Comparison of ENCODE assay signal across 13 mouse cellular contexts in genomic region chr6:101351100-101351499, GRCm38 (mm10). TPM values are rescaled to one million over a fixed set of nuclear protein-coding genes. Genes with fewer than 3 reads are reported as not detected.
DNase-seq lines count a peak whose midpoint lies in the region; ATAC-seq and TF ChIP-seq lines count a peak whose summit lies in the region.
"Had no signal": no experiment of that assay in that cellular context is flagged by ENCODE, and none has a peak within 500 bp of the region (broad histone marks: within the 10 kb centered on the region; RNA-seq: fewer than 3 reads in every experiment).

No protein-coding gene starts in this region.

- H3K36me3 ChIP-seq in liver, adult 2 months (ENCODE audit: control insufficient read depth, insufficient read depth, low read length) = no peaks in the 10 kb centered on the region
- H3K36me3 ChIP-seq in liver, embryonic 11.5 days (ENCODE audit: control insufficient read depth, insufficient read depth, low read length) = no peaks in the 10 kb centered on the region
- H3K36me3 ChIP-seq in heart, postnatal 0 days (replicated peaks; ENCODE audit: control insufficient read depth, insufficient read depth, low read length) = peaks cover 4% of the 10 kb centered on the region; the same call in 1 of the 2 replicates
- no peaks in the 10 kb centered on the region for H3K36me3 ChIP-seq in hindbrain, embryonic 13.5 days
- H3K36me3 ChIP-seq in thymus, adult 2 months (ENCODE audit: control insufficient read depth, insufficient read depth, low read length) = no peaks in the 10 kb centered on the region
- H3K36me3 ChIP-seq: liver, embryonic 15.5 days had no signal

- no peaks in the 10 kb centered on the region for H3K27me3 ChIP-seq in liver, adult 2 months (ENCODE audit: control insufficient read depth, insufficient read depth, low read length)
- no peaks in the 10 kb centered on the region for H3K27me3 ChIP-seq in liver, embryonic 11.5 days (replicated peaks; ENCODE audit: control insufficient read depth, insufficient read depth, low read length)
- no peaks in the 10 kb centered on the region for H3K27me3 ChIP-seq in heart, postnatal 0 days (ENCODE audit: control insufficient read depth, insufficient read depth, low read length)
- no peaks in the 10 kb centered on the region for H3K27me3 ChIP-seq in hindbrain, embryonic 13.5 days
- no peaks in the 10 kb centered on the region for H3K27me3 ChIP-seq in thymus, adult 2 months (ENCODE audit: control insufficient read depth, insufficient read depth, low read length)
- H3K27me3 ChIP-seq: liver, embryonic 15.5 days; megakaryocyte, embryonic 14.5 days had no signal

- no peaks in the 10 kb centered on the region for H3K9me3 ChIP-seq in liver, embryonic 11.5 days (ENCODE audit: control insufficient read depth, low read length)
- no peaks in the 10 kb centered on the region for H3K9me3 ChIP-seq in heart, postnatal 0 days (replicated peaks; ENCODE audit: control insufficient read depth, low read length)
- H3K9me3 ChIP-seq in hindbrain, embryonic 13.5 days = no peaks in the 10 kb centered on the region
- H3K9me3 ChIP-seq: liver, embryonic 15.5 days; megakaryocyte, embryonic 14.5 days had no signal

- TF ChIP-seq EP300 in heart, postnatal 0 days (IDR thresholded peaks at IDR 0.05; ENCODE audit: low read depth) = no peak

- TF ChIP-seq POLR2A in liver, adult 2 months (IDR thresholded peaks at IDR 0.05; ENCODE audit: extremely low read depth, insufficient read depth, low read length) = no peak
- no peak for TF ChIP-seq POLR2A in embryonic fibroblast, embryonic 13.5 days (IDR thresholded peaks at IDR 0.05; ENCODE audit: low read depth, low read length)
- no peak for TF ChIP-seq POLR2A in thymus, adult 2 months (IDR thresholded peaks at IDR 0.05; ENCODE audit: control insufficient read depth, extremely low read depth, insufficient read depth, low read length, poor library complexity)

- no peak overlapping the region for H3K4me2 ChIP-seq in liver, embryonic 11.5 days
- H3K4me2 ChIP-seq in heart, postnatal 0 days (ENCODE audit: low read depth, low read length) = no peak overlapping the region
- H3K4me2 ChIP-seq in hindbrain, embryonic 13.5 days = no peak overlapping the region
- H3K4me2 ChIP-seq: liver, embryonic 15.5 days had no signal

- no peak overlapping the region for H3K27ac ChIP-seq in liver, adult 2 months (replicated peaks; ENCODE audit: insufficient read depth, low read depth, low read length)
- H3K27ac ChIP-seq in liver, embryonic 11.5 days (ENCODE audit: low read depth, low read length) = no peak overlapping the region
- H3K27ac ChIP-seq in embryonic fibroblast, embryonic 13.5 days (ENCODE audit: insufficient read depth, low read length) = peak overlapping the region; percentile 48; the same call in 1 of the 2 replicates
- H3K27ac ChIP-seq in heart, postnatal 0 days (ENCODE audit: low read depth) = peak overlapping the region; percentile 87
- no peak overlapping the region for H3K27ac ChIP-seq in hindbrain, embryonic 13.5 days
- H3K27ac ChIP-seq in thymus, adult 2 months (ENCODE audit: control insufficient read depth, insufficient read depth, low read length) = no peak overlapping the region
- H3K27ac ChIP-seq: kidney, postnatal 0 days; liver, embryonic 15.5 days had no signal

- no peak overlapping the region for H3K9ac ChIP-seq in liver, adult 2 months (ENCODE audit: low read depth, low read length)
- H3K9ac ChIP-seq in liver, embryonic 11.5 days (ENCODE audit: low read depth, low read length) = no peak overlapping the region
- no peak overlapping the region for H3K9ac ChIP-seq in heart, postnatal 0 days (replicated peaks; ENCODE audit: low read depth, low read length)
- H3K9ac ChIP-seq in hindbrain, embryonic 13.5 days = no peak overlapping the region
- H3K9ac ChIP-seq: liver, embryonic 15.5 days had no signal

- peak; percentile 87 for DNase-seq in liver, adult 2 months (ENCODE audit: extremely low read depth, low read depth, low spot score)
- DNase-seq in liver, embryonic 11.5 days (ENCODE audit: low spot score) = no peak
- peak; percentile 33 to 52 for DNase-seq in heart, adult 9 months (ENCODE audit: low spot score in 2 of 2)
- DNase-seq in heart, postnatal 0 days (ENCODE audit: low spot score) = peak; percentile 84
- DNase-seq in thymus, adult 2 months = no peak
- DNase-seq: adrenal gland, postnatal 36 days; cerebellum, adult 9-11 months had no signal

- no peak for TF ChIP-seq CTCF in liver, adult 2 months (IDR thresholded peaks at IDR 0.05; ENCODE audit: low read depth, low read length)
- TF ChIP-seq CTCF in embryonic fibroblast, embryonic 13.5 days (IDR thresholded peaks at IDR 0.05; ENCODE audit: borderline replicate concordance, insufficient read depth, low read length) = no peak
- TF ChIP-seq CTCF in heart, postnatal 0 days (IDR thresholded peaks at IDR 0.05; ENCODE audit: low read depth) = no peak
- TF ChIP-seq CTCF in thymus, adult 2 months (IDR thresholded peaks at IDR 0.05; ENCODE audit: borderline replicate concordance, control insufficient read depth, extremely low read depth, insufficient read depth, low read length, poor library complexity) = no peak

- no peak for ATAC-seq in liver, embryonic 11.5 days (replicated peaks; ENCODE audit: low FRiP score)
- ATAC-seq in heart, postnatal 0 days (ENCODE audit: insufficient read depth, low read depth) = peak; percentile 78
- ATAC-seq in hindbrain, embryonic 13.5 days (ENCODE audit: low FRiP score) = no peak
- ATAC-seq: intestine, postnatal 0 days had no signal

- H3K79me2 ChIP-seq in liver, adult 2 months (ENCODE audit: control insufficient read depth, insufficient read depth, low read length) = no peaks in the 10 kb centered on the region; the same call in 1 of the 2 replicates

- H3K4me1 ChIP-seq in liver, adult 2 months (ENCODE audit: control insufficient read depth, insufficient read depth, low read length) = peaks cover 2% of the 10 kb centered on the region; the same call in 1 of the 2 replicates
- no peaks in the 10 kb centered on the region for H3K4me1 ChIP-seq in liver, embryonic 11.5 days (replicated peaks; ENCODE audit: control insufficient read depth, insufficient read depth, low read length)
- H3K4me1 ChIP-seq in embryonic fibroblast, embryonic 13.5 days (ENCODE audit: control insufficient read depth, insufficient read depth, low read length) = peaks cover 20% of the 10 kb centered on the region
- H3K4me1 ChIP-seq in heart, postnatal 0 days (ENCODE audit: control insufficient read depth, insufficient read depth) = peaks cover 49% of the 10 kb centered on the region
- peaks cover 26% of the 10 kb centered on the region for H3K4me1 ChIP-seq in hindbrain, embryonic 13.5 days (replicated peaks)
- H3K4me1 ChIP-seq in thymus, adult 2 months (replicated peaks; ENCODE audit: control insufficient read depth, insufficient read depth, low read length) = no peaks in the 10 kb centered on the region
- H3K4me1 ChIP-seq: liver, embryonic 15.5 days; megakaryocyte, embryonic 14.5 days had no signal

- WGBS in liver, adult 2 months = 19% methylated on average over 1 of the region's 1 CpGs
- 82% methylated on average over 1 of the region's 1 CpGs for WGBS in liver, embryonic 11.5 days
- WGBS in heart, postnatal 0 days = 33% methylated on average over 1 of the region's 1 CpGs
- 90% methylated on average over 1 of the region's 1 CpGs for WGBS in hindbrain, embryonic 13.5 days
- 95% methylated on average over 1 of the region's 1 CpGs for WGBS in thymus, adult 2 months

- H3K4me3 ChIP-seq in liver, adult 2 months (ENCODE audit: insufficient read depth, low read depth, low read length) = no peak overlapping the region
- H3K4me3 ChIP-seq in liver, embryonic 11.5 days (ENCODE audit: low read depth, low read length) = no peak overlapping the region
- no peak overlapping the region for H3K4me3 ChIP-seq in embryonic fibroblast, embryonic 13.5 days (ENCODE audit: insufficient read depth, low read length)
- H3K4me3 ChIP-seq in heart, postnatal 0 days (ENCODE audit: low read depth, low read length) = no peak overlapping the region
- H3K4me3 ChIP-seq in hindbrain, embryonic 13.5 days = no peak overlapping the region
- no peak overlapping the region for H3K4me3 ChIP-seq in thymus, adult 2 months (ENCODE audit: control insufficient read depth, insufficient read depth, low read length)
- H3K4me3 ChIP-seq: liver, embryonic 15.5 days; megakaryocyte, embryonic 14.5 days had no signal

RNA-seq across cellular contexts. Expression of gene Pdzrn3, which starts 26.6 kb away (rescaled TPM):
- total RNA-seq in liver, adult 2 months (2014; rRNA removed) = 1.5 and 2.9 TPM in 2 replicates
- 3.2 TPM in 2 replicates for polyA plus RNA-seq in liver, adult 2 months (2012; rRNA removed)
- 2.6 and 4.8 TPM in 2 replicates for polyA plus RNA-seq in liver, embryonic 11.5 days (2014; fragmentation: Nextera tagmentation; extraction: Ambion mirVana)
- 65.4 and 67.9 TPM in 2 replicates for polyA plus RNA-seq in embryonic fibroblast, embryonic 13.5 days (2011; ENCODE audit: insufficient read length, low read depth, missing spikeins)
- 116 and 128 TPM in 2 replicates for total RNA-seq in heart, postnatal 0 days (2014; rRNA removed; ENCODE audit: low replicate concordance)
- polyA plus RNA-seq in heart, postnatal 0 days (2015; fragmentation: Nextera tagmentation; extraction: Ambion mirVana) = 7.6 and 12.2 TPM in 2 replicates
- 27.5 and 28.8 TPM in 2 replicates for polyA plus RNA-seq in hindbrain, embryonic 13.5 days (2015; fragmentation: Nextera tagmentation; extraction: Ambion mirVana)
- 1.8 and 2.8 TPM in 2 replicates for polyA plus RNA-seq in thymus, adult 2 months (2012; rRNA removed)

Comparison
In these comparisons a context has a peak if more than half of its experiments do, and no peak if none do; other contexts are left out.
1. DNase-seq: peak in liver, adult 2 months (single experiment), heart, adult 9 months (2 of 2) and heart, postnatal 0 days (single experiment); none in liver, embryonic 11.5 days (single experiment) and thymus, adult 2 months (single experiment).
2. H3K27ac ChIP-seq: peak in embryonic fibroblast, embryonic 13.5 days (single experiment) and heart, postnatal 0 days (single experiment); none in liver, adult 2 months (single experiment), liver, embryonic 11.5 days (single experiment), hindbrain, embryonic 13.5 days (single experiment) and thymus, adult 2 months (single experiment).